Mouse (Mus musculus): ENCODE results near the gene Sat1.

DNA sequence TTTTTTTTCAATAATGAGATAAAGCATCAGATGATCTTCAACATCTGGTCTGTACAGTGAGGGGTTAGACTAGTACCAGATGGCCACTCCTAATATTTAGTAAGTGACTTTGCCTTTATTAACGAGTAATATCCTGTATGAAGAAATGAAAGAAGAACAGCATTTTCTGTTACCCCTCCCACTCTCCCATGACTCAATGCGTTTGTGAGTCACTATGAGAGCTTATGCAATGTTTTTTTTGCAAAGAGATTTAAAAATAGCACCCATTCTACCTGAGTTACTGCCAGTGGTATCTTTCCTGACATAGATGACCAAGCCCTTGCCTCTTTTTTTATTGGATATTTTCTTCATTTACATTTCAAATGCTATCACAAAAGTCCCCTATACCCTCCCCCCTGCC, 2.0 kb upstream of the Sat1 start:
- TF ChIP-seq POLR2A (IDR thresholded peaks at IDR 0.05; ENCODE audit: insufficient read depth, low read length) (no peak), CTCF (IDR thresholded peaks at IDR 0.05; ENCODE audit: low read depth, low read length) (no peak)

Measured in ES-Bruce4 (cell line).